Comparison of ENCODE assay signal across 8 mouse cellular contexts in the genomic region with DNA sequence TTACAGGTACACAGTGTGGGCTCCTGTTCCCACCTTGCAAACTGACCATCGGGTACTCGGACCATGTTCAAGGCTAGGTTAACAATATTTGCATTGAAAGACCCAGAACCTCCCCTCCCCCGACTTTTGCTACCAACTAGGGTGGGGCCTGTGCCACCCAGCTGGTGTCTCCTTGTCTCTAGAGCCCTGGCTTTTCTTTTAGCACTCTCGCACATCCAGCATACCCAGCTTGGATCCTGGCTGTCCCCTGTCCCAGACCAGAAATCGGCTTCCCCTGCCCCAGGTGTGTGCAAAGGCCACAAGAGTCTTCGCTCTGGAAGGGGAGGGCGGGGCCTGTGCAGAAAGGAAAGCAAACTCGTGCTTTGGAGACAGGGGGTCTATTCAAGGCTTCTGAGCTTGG.
A peak's percentile ranks its signal among the peaks of the same experiment; 100 is the strongest.
DNase-seq lines count a peak whose midpoint lies in the region; ATAC-seq lines count a peak whose summit lies in the region.

No protein-coding gene starts in this region.

- peak; percentile 58 for DNase-seq in cerebellum, adult 9-11 months
- no peak for DNase-seq in cerebellum, adult 11 months
- DNase-seq in thymus, postnatal 36 days, result peak; percentile 60 to 74
- DNase-seq in gastrocnemius, postnatal 25 days, result no peak

- no peaks in the 10 kb centered on the region for H3K27me3 ChIP-seq in megakaryocyte, embryonic 14.5 days (replicated peaks)
- no peaks in the 10 kb centered on the region for H3K27me3 ChIP-seq in hindbrain, embryonic 15.5 days

- H3K27ac ChIP-seq in hindbrain, embryonic 15.5 days (replicated peaks), result peak overlapping the region; percentile 96

- no peak overlapping the region for H3K9ac ChIP-seq in hindbrain, embryonic 15.5 days

- no peaks in the 10 kb centered on the region for H3K36me3 ChIP-seq in megakaryocyte, embryonic 14.5 days (replicated peaks; ENCODE audit: low read length)
- H3K36me3 ChIP-seq in hindbrain, embryonic 15.5 days, result no peaks in the 10 kb centered on the region

- peaks cover 64% of the 10 kb centered on the region for H3K4me1 ChIP-seq in megakaryocyte, embryonic 14.5 days
- peaks cover 43% of the 10 kb centered on the region for H3K4me1 ChIP-seq in hindbrain, embryonic 15.5 days (replicated peaks)

- no peak for ATAC-seq in megakaryocyte, adult 5-6 weeks (ENCODE audit: poor library complexity, severe bottlenecking)
- ATAC-seq in hindbrain, embryonic 15.5 days (ENCODE audit: low FRiP score, low read depth), result peak; percentile 13; the same call in 1 of the 2 replicates
- ATAC-seq in megakaryocyte-erythroid progenitor cell, adult 5-6 weeks (replicated peaks; ENCODE audit: low FRiP score, low TSS enrichment, poor library complexity, severe bottlenecking), result peak; percentile 25

- H3K4me2 ChIP-seq in hindbrain, embryonic 15.5 days, result peak overlapping the region; percentile 70

- no peaks in the 10 kb centered on the region for H3K9me3 ChIP-seq in megakaryocyte, embryonic 14.5 days
- no peaks in the 10 kb centered on the region for H3K9me3 ChIP-seq in hindbrain, embryonic 15.5 days

- 11% methylated on average over 8 of the region's 8 CpGs for WGBS in hindbrain, embryonic 15.5 days

- peak overlapping the region; percentile 93 for H3K4me3 ChIP-seq in megakaryocyte, embryonic 14.5 days (replicated peaks)
- H3K4me3 ChIP-seq in hindbrain, embryonic 15.5 days, result no peak overlapping the region

Comparison
In these comparisons a context has a peak if more than half of its experiments do, and no peak if none do; other contexts are left out.
1. DNase-seq: peak in cerebellum, adult 9-11 months (single experiment) and thymus, postnatal 36 days (2 of 2); none in cerebellum, adult 11 months (single experiment) and gastrocnemius, postnatal 25 days (single experiment).